Mouse (Mus musculus) hindbrain, embryonic 10.5 days (tissue): ENCODE measurements around the gene Abcc10. TPM values are rescaled to one million over a fixed set of nuclear protein-coding genes. Genes with fewer than 3 reads are reported as not detected.
A peak's percentile ranks its signal among the peaks of the same experiment; 100 is the strongest.

Experiments used
- DNase-seq: peaks from one replicate; pipeline ENCODE4 v3.0.0-alpha.2; 2017; ENCODE audit warnings: low spot score
- H3K27ac ChIP-seq: fragments of 300-500 bp; sonication (generic); 2 replicates; pipeline ENCODE4 v1.5.1; 2016; ENCODE audit warnings: mild to moderate bottlenecking, moderate library complexity
- H3K27me3 ChIP-seq: fragments of 300-500 bp; sonication (generic); 2 replicates; pipeline ENCODE4 v1.6.1; 2016; ENCODE audit warnings: mild to moderate bottlenecking; ENCODE audit not compliant: poor library complexity, insufficient read depth, severe bottlenecking
- H3K36me3 ChIP-seq: fragments of 300-500 bp; sonication (generic); 2 replicates; pipeline ENCODE4 v1.6.1; 2016; ENCODE audit warnings: mild to moderate bottlenecking, moderate library complexity
- H3K4me1 ChIP-seq: fragments of 300-500 bp; sonication (generic); replicated peaks from 2 replicates; pipeline ENCODE4 v1.6.1; 2016; ENCODE audit warnings: mild to moderate bottlenecking
- H3K4me3 ChIP-seq: fragments of 300-500 bp; sonication (generic); 2 replicates; pipeline ENCODE4 v1.5.1; 2016; ENCODE audit warnings: mild to moderate bottlenecking, moderate library complexity
- H3K9me3 ChIP-seq: fragments of 300-500 bp; sonication (generic); 2 replicates; pipeline ENCODE4 v1.6.1; 2016; ENCODE audit warnings: mild to moderate bottlenecking, moderate library complexity
- WGBS: fragments of 180-500 bp; shearing (Covaris S2); methylation state at CpG from one replicate; pipeline ENCODE4 v1.1.7; 2016; 5-methylcytosine and 5-hydroxymethylcytosine counted together
- polyA plus RNA-seq: library from polyadenylated mRNA; unstranded; fragments of >200 nt; fragmentation: Nextera tagmentation; extraction: Ambion mirVana; gene quantifications from 2 replicates; pipeline ENCODE4 v1.2.1, GENCODE M21; 2016

The Abcc10 gene
- 6.6 and 7.6 TPM in 2 replicates for polyA plus RNA-seq

GRCm38 (mm10) chr17:46327906-46328534 lies at the start of gene Abcc10:
TSS of gene Abcc10 (minus strand) at chr17:46328352.
- no peaks in the 10 kb centered on the region for H3K27me3 ChIP-seq
- under 1% methylated on average over 40 of the region's 40 CpGs for WGBS
- peak; percentile 97 for DNase-seq

GRCm38 (mm10) chr17:46371783-46372182 lies 43.6 kb upstream of the Abcc10 start:
- Histone ChIP-seq H3K4me1 (no peaks in the 10 kb centered on the region), H3K36me3 (no peaks in the 10 kb centered on the region), H3K27ac (no peak overlapping the region), H3K27me3 (no peaks in the 10 kb centered on the region), H3K4me3 (no peak overlapping the region), H3K9me3 (0 out of 2 replicates have a peak, but pooled peaks cover 2% of the 10 kb centered on the region)
- 70% methylated on average over 3 of the region's 3 CpGs for WGBS
- no peak for DNase-seq

More at GRCm38 (mm10) chr17:46327906-46328534, at the start of gene Abcc10:
- peak within 1 kb of the TSS; percentile 79 for H3K4me3 ChIP-seq
- H3K27ac ChIP-seq: peak within 1 kb of the TSS; percentile 92
- peaks cover 19% of the 10 kb centered on the region for H3K4me1 ChIP-seq
- H3K9me3 ChIP-seq: no peaks in the 10 kb centered on the region
- peaks cover 15% of the 10 kb centered on the region for H3K36me3 ChIP-seq

GRCm38 (mm10) chr17:46351026-46351700 lies 23.0 kb upstream of the Abcc10 start:
- Histone ChIP-seq H3K27me3 (no peaks in the 10 kb centered on the region), H3K9me3 (peaks cover 53% of the 10 kb centered on the region), H3K36me3 (no peaks in the 10 kb centered on the region), H3K4me3 (no peak overlapping the region), H3K4me1 (no peaks in the 10 kb centered on the region), H3K27ac (no peak overlapping the region)
- DNase-seq: no peak
- WGBS: 87% methylated on average over 8 of the region's 8 CpGs

- Histone ChIP-seq H3K9me3 (peaks cover 20% of the 10 kb centered on the region), H3K27ac (no peak overlapping the region), H3K27me3 (no peaks in the 10 kb centered on the region), H3K36me3 (no peaks in the 10 kb centered on the region), H3K4me3 (no peak overlapping the region), H3K4me1 (no peaks in the 10 kb centered on the region)
- WGBS: 84% methylated on average over 7 of the region's 7 CpGs
- no peak for DNase-seq
These were observed 13.1 kb upstream of the Abcc10 start for GRCm38 (mm10) chr17:46341208-46341607.

GRCm38 (mm10) chr17:46336475-46336874 lies 8.3 kb upstream of the Abcc10 start:
- Histone ChIP-seq H3K36me3 (no peaks in the 10 kb centered on the region), H3K4me1 (no peaks in the 10 kb centered on the region), H3K27me3 (no peaks in the 10 kb centered on the region), H3K27ac (no peak overlapping the region), H3K4me3 (no peak overlapping the region), H3K9me3 (0 out of 2 replicates have a peak, but pooled peaks cover 3% of the 10 kb centered on the region)
- no peak for DNase-seq
- 27% methylated on average over 5 of the region's 5 CpGs for WGBS

GRCm38 (mm10) chr17:46328723-46329122 lies 571 bp upstream of the Abcc10 start:
- 74% methylated on average over 6 of the region's 6 CpGs for WGBS
- Histone ChIP-seq H3K36me3 (peaks cover 8% of the 10 kb centered on the region), H3K27me3 (no peaks in the 10 kb centered on the region), H3K9me3 (0 out of 2 replicates have a peak, but pooled peaks cover 3% of the 10 kb centered on the region), H3K4me3 (peak overlapping the region; percentile 79), H3K4me1 (peaks cover 19% of the 10 kb centered on the region), H3K27ac (peak overlapping the region; percentile 92)
- DNase-seq: no peak

GRCm38 (mm10) chr17:46327413-46327905 lies 693 bp downstream of the Abcc10 start:
- Histone ChIP-seq H3K36me3 (peaks cover 21% of the 10 kb centered on the region), H3K4me3 (peak overlapping the region; percentile 79), H3K27ac (peak overlapping the region; percentile 92), H3K9me3 (no peaks in the 10 kb centered on the region), H3K4me1 (peaks cover 19% of the 10 kb centered on the region), H3K27me3 (no peaks in the 10 kb centered on the region)
- WGBS: 4% methylated on average over 27 of the region's 27 CpGs
- DNase-seq: no peak

- H3K36me3 ChIP-seq: peaks cover 44% of the 10 kb centered on the region
- H3K4me3 ChIP-seq: no peak overlapping the region
- DNase-seq: no peak
- H3K9me3 ChIP-seq: no peaks in the 10 kb centered on the region
- peaks cover 8% of the 10 kb centered on the region for H3K4me1 ChIP-seq
- H3K27me3 ChIP-seq: no peaks in the 10 kb centered on the region
- WGBS: 91% methylated on average over 14 of the region's 14 CpGs
- H3K27ac ChIP-seq: no peak overlapping the region
These were observed 5.9 kb downstream of the Abcc10 start for GRCm38 (mm10) chr17:46322046-46322823.

GRCm38 (mm10) chr17:46320492-46320891 lies 7.7 kb downstream of the Abcc10 start:
- Histone ChIP-seq H3K27me3 (no peaks in the 10 kb centered on the region), H3K4me3 (no peak overlapping the region)

GRCm38 (mm10) chr17:46315813-46316212 lies 12.3 kb downstream of the Abcc10 start:
- H3K27me3 ChIP-seq: no peaks in the 10 kb centered on the region
- no peaks in the 10 kb centered on the region for H3K4me1 ChIP-seq
- no peaks in the 10 kb centered on the region for H3K9me3 ChIP-seq
- DNase-seq: no peak
- H3K4me3 ChIP-seq: no peak overlapping the region
- 88% methylated on average over 10 of the region's 10 CpGs for WGBS
- peaks cover 13% of the 10 kb centered on the region for H3K36me3 ChIP-seq
- no peak overlapping the region for H3K27ac ChIP-seq

More at GRCm38 (mm10) chr17:46320492-46320891, 7.7 kb downstream of the Abcc10 start:
- peaks cover 44% of the 10 kb centered on the region for H3K36me3 ChIP-seq
- DNase-seq: no peak
- no peaks in the 10 kb centered on the region for H3K4me1 ChIP-seq
- H3K27ac ChIP-seq: no peak overlapping the region
- no peaks in the 10 kb centered on the region for H3K9me3 ChIP-seq
- WGBS: 72% methylated on average over 6 of the region's 6 CpGs

GRCm38 (mm10) chr17:46313135-46313715 lies 14.9 kb downstream of the Abcc10 start:
- WGBS: 89% methylated on average over 9 of the region's 9 CpGs
- Histone ChIP-seq H3K27ac (no peak overlapping the region), H3K9me3 (no peaks in the 10 kb centered on the region), H3K36me3 (0 out of 2 replicates have a peak, but pooled peaks cover 4% of the 10 kb centered on the region), H3K4me1 (no peaks in the 10 kb centered on the region), H3K4me3 (no peak overlapping the region), H3K27me3 (no peaks in the 10 kb centered on the region)
- DNase-seq: no peak

- DNase-seq: no peak
- Histone ChIP-seq H3K27ac (no peak overlapping the region), H3K36me3 (0 out of 2 replicates have a peak, but pooled peaks cover 11% of the 10 kb centered on the region), H3K27me3 (no peaks in the 10 kb centered on the region), H3K9me3 (no peaks in the 10 kb centered on the region), H3K4me3 (no peak overlapping the region), H3K4me1 (no peaks in the 10 kb centered on the region)
- WGBS: 90% methylated on average over 10 of the region's 10 CpGs
These were observed 17.6 kb downstream of the Abcc10 start for GRCm38 (mm10) chr17:46310515-46310914.
